Mouse (Mus musculus): ENCODE results near the gene Qrsl1. TPM values are rescaled to one million over a fixed set of nuclear protein-coding genes. Genes with fewer than 3 reads are reported as not detected.

Qrsl1 gene
- polyA plus RNA-seq, 1 experiment = 5.0 TPM

GRCm38 (mm10) chr10:43826773-43827621 lies 74.5 kb downstream of the Qrsl1 start:
- H3K27ac ChIP-seq (ENCODE audit: insufficient read depth, low read depth, low read length) = no peak overlapping the region
- H3K36me3 ChIP-seq (ENCODE audit: control insufficient read depth, insufficient read depth, low read length) = no peaks in the 10 kb centered on the region
- no peak overlapping the region for H3K4me3 ChIP-seq (ENCODE audit: low read depth, low read length)
- TF ChIP-seq POLR2A (IDR thresholded peaks at IDR 0.05; ENCODE audit: low read depth, low read length) = no peak
- TF ChIP-seq CTCF (IDR thresholded peaks at IDR 0.05; ENCODE audit: extremely low read depth, insufficient read length, insufficient replicate concordance, low read depth, low read length) = peak; percentile 40; the same call in 1 of the 2 replicates
- WGBS = 87% methylated on average over 14 of the region's 14 CpGs
- no peaks in the 10 kb centered on the region for H3K27me3 ChIP-seq (ENCODE audit: control insufficient read depth, insufficient read depth, low read length)
- 0 out of 2 replicates have a peak, but pooled peaks cover 2% of the 10 kb centered on the region for H3K4me1 ChIP-seq (ENCODE audit: control insufficient read depth, insufficient read depth, insufficient read length, low read length)

GRCm38 (mm10) chr10:43825696-43826095 lies 75.8 kb downstream of the Qrsl1 start:
- no peak overlapping the region for H3K4me3 ChIP-seq (ENCODE audit: low read depth, low read length)
- no peaks in the 10 kb centered on the region for H3K36me3 ChIP-seq (ENCODE audit: control insufficient read depth, insufficient read depth, low read length)
- 93% methylated on average over 6 of the region's 6 CpGs for WGBS
- no peaks in the 10 kb centered on the region for H3K4me1 ChIP-seq (ENCODE audit: control insufficient read depth, insufficient read depth, insufficient read length, low read length)
- H3K27me3 ChIP-seq (ENCODE audit: control insufficient read depth, insufficient read depth, low read length) = no peaks in the 10 kb centered on the region
- no peak overlapping the region for H3K27ac ChIP-seq (ENCODE audit: insufficient read depth, low read depth, low read length)
- TF ChIP-seq CTCF (IDR thresholded peaks at IDR 0.05; ENCODE audit: extremely low read depth, insufficient read length, insufficient replicate concordance, low read depth, low read length) (no peak), POLR2A (IDR thresholded peaks at IDR 0.05; ENCODE audit: low read depth, low read length) (no peak)

GRCm38 (mm10) chr10:43824713-43825112 lies 76.8 kb downstream of the Qrsl1 start:
- Histone ChIP-seq H3K4me3 (ENCODE audit: low read depth, low read length) (no peak overlapping the region), H3K27me3 (ENCODE audit: control insufficient read depth, insufficient read depth, low read length) (no peaks in the 10 kb centered on the region), H3K27ac (ENCODE audit: insufficient read depth, low read depth, low read length) (no peak overlapping the region), H3K36me3 (ENCODE audit: control insufficient read depth, insufficient read depth, low read length) (no peaks in the 10 kb centered on the region), H3K4me1 (ENCODE audit: control insufficient read depth, insufficient read depth, insufficient read length, low read length) (no peaks in the 10 kb centered on the region)
- WGBS = 86% methylated on average over 3 of the region's 3 CpGs
- TF ChIP-seq POLR2A (IDR thresholded peaks at IDR 0.05; ENCODE audit: low read depth, low read length) = no peak
- TF ChIP-seq CTCF (IDR thresholded peaks at IDR 0.05; ENCODE audit: extremely low read depth, insufficient read length, insufficient replicate concordance, low read depth, low read length) = no peak

Other genes with a start within 250 kb of the Qrsl1 start
- gene Rtn4ip1, start 62 bp upstream of the Qrsl1 start, polyA plus RNA-seq (2012; rRNA removed) = 3.3 and 5.1 TPM in 2 replicates
- gene Crybg1, start 247.1 kb upstream of the Qrsl1 start, polyA plus RNA-seq (2012; rRNA removed) = 3.8 and 14.8 TPM in 2 replicates